Mouse (Mus musculus) megakaryocyte progenitor cell, adult 5-6 weeks (primary cell): ENCODE data around the gene Fam83e. TPM values are rescaled to one million over a fixed set of nuclear protein-coding genes. Genes with fewer than 3 reads are reported as not detected.

Experiments used
- ATAC-seq: replicated peaks from 2 replicates; pipeline ENCODE4 v1.8.0; 2016; ENCODE audit warnings: mild to moderate bottlenecking, moderate TSS enrichment, inconsistent platforms; ENCODE audit not compliant: poor library complexity
- total RNA-seq, 2 experiments: library from RNA; stranded (forward) in 1 of 2; stranded (reverse) in 1 of 2; fragments of 157-497, 149-512 nt in 1 of 2; fragments of 200-1000 nt in 1 of 2; gene quantifications; 2 replicates each; pipeline versions ENCODE4 v1.2.3 to v1.2.4; 2015 to 2017

The Fam83e gene
- total RNA-seq, 2 experiments from 2014 or later = 0.37 to 0.54 TPM

DNA sequence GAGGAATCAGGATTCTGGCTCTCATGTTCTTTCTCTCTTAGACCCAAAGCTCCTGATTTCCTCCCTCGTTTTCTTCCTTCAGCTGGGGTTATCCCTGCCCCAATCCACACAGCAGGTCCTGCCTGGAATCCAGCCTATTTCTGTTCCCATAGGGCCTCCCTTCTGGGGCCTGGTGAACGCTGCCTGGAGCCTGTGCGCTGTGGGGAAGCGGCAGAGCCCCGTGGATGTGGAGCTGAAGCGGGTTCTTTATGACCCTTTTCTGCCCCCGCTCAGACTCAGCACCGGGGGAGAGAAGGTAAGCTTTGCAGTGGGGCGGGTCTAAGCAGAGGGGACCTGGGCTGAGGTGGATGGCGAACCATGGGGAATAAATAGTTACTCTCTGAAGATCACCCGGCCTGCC lies 19.9 kb upstream of the Fam83e start:
- no peak for ATAC-seq

DNA sequence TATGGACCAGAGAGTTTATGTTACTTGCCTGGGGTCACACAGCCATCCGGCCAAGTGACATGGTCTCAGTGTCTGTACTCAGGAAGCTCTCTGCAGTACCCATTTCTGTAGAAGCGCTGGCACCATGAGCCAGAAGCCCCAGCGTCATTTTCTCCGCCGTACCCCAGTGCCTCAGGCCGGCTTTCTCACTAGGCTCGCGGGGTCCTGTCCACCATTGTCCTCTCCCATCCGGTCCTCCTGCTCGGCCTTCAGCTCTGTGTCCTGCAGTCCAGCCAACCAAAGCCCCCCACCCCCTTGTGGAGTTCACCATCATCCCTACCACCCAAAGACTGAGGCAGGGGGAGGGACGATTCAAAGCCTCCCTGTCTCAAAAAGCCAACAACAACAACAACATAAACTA lies 19.4 kb upstream of the Fam83e start:
- no peak for ATAC-seq

DNA sequence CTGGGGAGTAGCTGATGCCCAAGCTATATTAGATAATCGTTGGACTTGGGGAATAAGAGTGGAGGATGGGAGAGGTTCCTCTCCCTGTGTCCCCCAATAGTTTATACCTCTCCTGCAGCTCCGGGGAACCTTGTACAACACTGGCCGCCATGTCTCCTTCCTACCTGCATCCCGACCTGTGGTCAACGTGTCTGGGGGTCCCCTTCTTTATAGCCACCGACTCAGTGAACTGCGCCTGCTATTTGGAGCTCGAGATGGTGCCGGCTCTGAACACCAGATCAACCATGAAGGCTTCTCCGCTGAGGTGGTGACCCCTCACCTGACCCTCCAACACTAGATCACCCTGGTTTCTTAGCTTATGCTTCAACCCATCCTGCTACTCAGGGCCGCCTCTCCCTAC lies 18.7 kb upstream of the Fam83e start:
- no peak for ATAC-seq

DNA sequence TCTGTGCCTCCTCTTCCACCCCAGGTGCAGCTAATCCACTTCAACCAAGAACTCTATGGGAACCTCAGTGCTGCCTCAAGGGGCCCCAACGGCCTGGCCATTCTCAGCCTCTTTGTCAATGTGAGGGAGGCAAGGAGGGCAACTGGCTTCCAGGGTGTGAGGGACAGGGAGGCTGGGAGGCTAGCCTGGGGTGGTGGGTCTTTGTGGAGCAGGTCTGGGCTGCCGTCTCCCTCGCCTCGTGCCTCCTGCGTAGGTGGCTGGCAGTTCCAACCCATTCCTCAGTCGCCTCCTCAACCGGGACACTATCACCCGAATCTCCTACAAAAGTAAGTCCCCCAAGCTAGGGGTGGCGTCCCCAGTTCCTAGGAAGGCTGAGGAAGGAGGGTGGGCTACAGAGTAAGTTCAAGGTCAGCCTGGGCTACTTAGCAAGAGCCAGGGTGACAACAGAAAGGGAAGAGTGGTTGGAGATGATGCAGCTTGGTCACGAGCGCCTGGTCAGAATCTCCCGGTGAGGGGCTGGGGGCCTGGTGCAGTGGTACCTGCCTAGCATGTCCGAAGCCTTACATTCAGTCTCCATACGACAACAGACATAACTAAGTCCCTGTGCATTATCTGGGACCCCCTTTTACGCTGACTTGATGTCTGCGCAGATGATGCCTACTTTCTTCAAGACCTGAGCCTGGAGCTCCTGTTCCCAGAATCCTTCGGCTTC lies 18.0 kb upstream of the Fam83e start:
- no peak for ATAC-seq

DNA sequence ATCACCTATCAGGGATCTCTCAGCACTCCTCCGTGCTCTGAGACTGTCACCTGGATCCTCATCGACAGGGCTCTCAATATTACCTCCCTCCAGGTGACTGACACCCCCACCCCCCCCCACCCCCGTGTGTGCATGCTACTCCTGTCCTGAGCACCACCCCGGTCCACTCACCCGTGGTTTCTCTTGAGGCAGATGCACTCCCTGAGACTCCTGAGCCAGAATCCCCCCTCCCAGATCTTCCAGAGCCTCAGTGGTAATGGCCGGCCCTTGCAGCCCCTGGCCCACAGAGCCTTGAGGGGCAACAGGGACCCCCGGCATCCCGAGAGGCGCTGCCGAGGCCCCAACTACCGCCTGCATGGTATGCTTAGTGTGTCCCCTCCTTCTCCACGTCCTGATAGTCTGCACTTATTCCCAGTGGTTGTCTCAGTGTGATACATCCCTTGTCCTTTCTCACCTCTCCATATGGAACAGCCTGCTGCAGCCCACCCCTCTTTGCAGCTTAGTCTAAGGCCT lies 17.4 kb upstream of the Fam83e start:
- no peak for ATAC-seq

DNA sequence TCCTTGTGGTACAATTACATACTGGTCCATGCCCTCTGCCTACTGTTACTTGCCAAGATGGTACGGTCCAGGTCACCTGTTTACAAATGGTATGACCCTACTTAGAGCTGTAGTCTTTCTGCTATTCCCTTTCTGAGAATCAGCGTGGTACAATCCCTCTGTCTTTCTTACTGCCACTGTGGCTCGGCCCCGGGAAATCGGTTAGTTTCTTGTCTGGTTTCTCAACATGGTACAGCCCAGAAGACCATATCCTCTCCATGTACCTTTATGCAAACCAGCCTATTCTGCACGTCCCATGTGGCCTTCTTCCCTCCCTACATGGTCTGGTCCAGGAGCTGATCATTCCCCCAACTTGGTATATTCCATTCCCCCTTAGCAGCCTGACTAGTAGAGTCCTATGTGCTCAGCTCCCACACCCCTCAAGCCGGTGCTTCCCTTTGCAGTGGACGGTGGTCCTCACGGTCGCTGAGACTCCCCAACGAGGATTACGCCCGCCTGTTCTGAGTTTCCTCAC lies 16.9 kb upstream of the Fam83e start:
- peak; percentile 28 for ATAC-seq

DNA sequence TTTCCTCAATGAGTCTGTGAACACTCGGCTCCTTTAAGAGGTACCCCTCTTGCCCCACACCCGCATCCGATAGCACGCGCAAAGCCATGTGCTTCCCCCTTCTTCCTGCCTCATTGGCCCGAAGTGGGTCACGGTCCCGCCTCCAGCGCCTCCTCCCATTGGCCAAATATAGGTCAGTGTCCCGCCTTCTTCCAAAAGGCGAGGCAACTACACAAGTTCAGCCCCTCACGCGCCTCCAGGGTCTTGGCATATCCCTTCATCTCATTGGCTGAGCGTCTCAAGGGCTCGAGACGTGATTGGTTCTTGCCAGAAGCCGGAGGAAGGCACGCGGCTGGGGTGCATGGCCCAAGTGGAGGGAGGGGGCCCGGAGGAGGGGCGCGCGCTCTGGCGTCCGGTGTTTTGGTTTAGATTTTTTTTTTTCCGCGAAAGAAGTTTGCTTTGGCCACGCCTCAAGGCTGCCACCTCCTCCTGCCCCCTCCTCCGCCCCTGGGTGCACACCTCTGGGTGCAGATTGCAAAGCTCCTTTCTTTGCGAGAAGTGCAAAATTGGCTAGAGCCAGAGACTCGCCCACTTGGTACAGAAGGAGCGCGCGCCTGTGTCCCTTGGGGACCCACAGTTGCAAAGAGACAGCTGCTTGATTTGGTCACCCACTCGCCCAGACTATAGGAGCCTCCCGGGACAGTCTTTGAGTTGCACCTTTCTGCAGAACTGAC lies 16.1 kb upstream of the Fam83e start, which contains the start of gene Dbp:
Gene Dbp, plus strand, starts transcription at position 359 of the 713 bp plus-strand sequence.
- ATAC-seq = peak; percentile 64

DNA sequence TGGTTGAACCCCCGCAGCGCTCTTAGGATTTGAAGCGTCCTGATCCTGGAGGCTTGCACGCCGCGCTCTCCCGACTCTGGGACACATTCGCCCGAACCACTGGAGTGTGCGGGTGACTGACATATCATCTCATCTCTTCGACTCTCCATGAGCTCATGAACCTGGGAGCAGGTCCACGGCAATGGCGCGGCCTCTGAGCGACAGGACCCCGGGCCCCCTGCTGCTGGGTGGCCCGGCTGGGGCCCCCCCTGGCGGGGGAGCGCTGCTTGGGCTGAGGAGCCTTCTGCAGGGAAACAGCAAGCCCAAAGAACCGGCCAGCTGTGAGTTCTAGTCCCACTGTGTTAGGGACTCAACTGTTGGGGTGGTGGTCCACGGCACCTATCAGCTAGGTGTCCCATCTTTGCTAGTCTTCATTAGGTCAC lies 15.6 kb upstream of the Fam83e start:
- ATAC-seq = no peak

DNA sequence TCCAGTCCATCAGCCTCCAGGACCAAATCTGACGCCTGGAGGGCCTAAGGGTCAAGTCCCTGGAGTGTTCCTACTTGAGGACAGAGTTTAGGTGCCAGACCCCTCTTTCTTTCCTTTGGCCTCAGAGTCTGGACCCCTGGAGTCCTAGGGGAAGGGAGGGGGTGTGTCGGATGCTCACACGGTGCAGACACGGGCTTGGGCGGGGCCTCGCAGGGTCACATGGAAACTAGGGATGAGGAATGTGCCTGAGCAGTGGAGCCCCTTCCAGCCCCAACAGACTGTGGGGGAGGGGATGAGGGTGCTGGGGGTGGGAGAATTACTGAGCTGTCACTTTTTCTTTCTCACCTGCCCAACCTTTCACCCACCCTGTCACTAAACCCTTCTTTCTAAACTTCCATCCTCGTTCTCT lies 15.1 kb upstream of the Fam83e start:
- ATAC-seq = no peak

DNA sequence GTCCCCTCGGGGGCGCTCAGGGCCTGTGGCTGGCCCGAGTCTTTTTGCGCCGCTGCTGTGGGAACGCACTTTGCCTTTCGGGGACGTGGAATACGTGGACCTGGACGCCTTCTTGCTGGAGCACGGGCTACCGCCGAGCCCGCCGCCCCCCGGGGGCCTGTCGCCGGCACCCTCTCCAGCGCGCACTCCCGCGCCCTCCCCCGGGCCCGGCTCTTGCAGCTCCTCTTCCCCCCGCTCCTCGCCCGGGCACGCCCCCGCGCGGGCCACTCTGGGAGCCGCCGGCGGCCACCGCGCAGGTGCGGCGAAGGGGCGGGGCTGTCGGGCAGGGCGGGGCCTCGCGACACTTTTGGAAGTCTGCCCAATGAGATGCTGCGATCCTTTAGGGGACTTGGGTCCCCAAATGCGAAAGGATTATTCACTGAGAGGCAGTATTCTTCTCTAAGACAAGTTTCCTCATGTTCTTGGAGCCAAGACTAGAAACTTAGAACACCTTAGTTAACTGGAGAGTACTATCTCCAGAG lies 14.2 kb upstream of the Fam83e start:
- peak; percentile 9; the same call in 1 of the 2 replicates for ATAC-seq

DNA sequence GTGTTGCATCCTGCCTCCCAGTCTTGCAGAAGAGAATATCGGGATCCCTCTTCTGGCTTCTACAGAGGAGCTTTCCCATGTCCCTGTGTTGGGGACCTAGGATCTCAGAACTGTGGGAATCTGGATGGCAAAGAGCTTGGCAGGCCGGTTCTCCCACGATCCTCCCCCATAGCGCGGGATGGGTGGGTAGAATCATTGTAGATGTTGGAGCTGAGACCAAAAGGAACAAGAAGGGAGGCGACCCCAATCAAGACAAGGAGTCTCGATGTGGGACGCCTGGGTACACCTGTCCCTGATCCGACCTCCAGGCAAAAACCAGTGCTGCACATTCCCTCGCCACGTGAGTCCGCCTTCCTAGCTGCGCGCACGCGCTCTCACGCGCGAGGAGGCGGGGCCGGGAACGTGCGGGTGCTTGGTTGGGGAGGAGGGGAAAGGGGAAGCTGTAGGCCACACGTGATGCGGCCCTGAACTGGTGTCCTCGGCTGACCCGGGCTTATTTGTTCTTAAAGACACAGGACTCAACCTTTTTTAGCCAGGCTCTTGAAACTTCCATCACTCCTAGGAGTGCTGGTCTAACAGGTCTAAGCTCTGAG lies 13.5 kb upstream of the Fam83e start:
- ATAC-seq = peak; percentile 49

DNA sequence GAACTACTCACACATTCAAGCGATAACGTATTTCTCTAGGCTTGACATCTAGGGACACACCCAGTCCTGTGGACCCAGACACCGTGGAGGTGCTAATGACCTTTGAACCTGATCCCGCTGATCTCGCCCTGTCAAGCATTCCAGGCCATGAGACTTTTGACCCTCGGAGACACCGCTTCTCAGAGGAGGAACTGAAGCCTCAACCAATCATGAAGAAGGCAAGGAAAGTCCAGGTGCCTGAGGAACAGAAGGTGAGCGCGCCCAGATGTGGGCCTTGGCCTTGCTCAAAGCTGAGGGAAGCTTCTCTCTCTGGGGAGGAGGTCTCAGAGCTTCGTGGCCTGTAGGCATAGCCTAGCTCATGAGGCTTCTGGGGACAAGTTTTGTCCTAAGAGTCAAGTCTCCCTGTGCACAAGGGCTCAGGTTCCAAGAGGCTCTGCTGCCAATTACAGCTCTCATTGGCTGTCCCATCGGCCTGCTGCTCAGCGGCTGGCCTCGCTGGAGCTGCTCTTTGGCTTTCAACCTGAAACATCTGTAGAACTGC lies 12.7 kb upstream of the Fam83e start:
- ATAC-seq = no peak

DNA sequence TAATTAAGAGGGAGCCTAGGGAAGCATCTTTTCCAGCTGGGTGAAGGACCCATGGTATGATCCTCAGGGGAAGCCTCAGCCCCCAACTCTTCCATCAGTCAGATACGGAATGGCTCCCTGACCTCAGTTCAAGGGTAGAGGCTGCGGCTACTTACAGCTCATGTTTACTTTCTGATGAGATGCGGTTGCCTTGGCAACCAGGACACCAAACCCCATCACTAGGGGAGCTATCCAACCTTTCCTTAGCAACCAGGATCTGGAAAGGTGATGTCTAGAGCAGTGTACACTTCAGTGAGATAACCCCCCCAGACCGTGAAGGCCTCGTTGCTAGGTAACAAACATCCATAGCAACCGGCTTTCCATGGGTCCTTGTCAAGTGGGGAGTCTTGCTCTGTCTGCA lies 12.0 kb upstream of the Fam83e start:
- ATAC-seq = no peak

DNA sequence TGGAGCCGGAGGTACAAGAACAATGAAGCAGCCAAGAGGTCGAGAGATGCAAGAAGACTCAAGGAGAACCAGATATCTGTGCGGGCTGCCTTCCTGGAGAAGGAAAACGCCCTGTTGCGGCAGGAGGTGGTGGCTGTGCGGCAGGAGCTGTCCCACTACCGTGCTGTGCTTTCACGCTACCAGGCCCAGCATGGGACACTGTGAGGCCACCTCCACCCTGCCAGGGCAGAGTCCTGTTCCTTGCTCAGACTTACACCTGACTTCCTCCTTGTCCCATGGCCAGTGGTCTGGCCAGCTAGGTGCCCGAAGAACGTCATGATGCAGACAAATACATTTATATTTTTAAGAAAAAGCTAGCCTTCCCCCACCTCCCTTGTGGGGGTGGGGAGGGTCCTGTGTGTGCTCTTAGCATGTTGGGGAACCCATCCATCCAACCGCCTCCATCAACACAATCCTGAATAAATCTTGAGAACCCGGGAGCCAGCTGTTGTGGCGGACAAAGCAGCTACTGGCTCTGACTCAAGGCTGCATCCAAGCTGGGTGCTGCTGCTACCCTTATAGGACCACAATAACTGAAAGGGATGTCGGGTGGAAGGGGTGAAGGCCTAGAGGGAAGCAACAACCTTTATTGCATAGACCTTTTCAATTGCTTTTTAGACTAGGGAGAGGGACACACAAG lies 11.2 kb upstream of the Fam83e start:
- ATAC-seq = no peak

DNA sequence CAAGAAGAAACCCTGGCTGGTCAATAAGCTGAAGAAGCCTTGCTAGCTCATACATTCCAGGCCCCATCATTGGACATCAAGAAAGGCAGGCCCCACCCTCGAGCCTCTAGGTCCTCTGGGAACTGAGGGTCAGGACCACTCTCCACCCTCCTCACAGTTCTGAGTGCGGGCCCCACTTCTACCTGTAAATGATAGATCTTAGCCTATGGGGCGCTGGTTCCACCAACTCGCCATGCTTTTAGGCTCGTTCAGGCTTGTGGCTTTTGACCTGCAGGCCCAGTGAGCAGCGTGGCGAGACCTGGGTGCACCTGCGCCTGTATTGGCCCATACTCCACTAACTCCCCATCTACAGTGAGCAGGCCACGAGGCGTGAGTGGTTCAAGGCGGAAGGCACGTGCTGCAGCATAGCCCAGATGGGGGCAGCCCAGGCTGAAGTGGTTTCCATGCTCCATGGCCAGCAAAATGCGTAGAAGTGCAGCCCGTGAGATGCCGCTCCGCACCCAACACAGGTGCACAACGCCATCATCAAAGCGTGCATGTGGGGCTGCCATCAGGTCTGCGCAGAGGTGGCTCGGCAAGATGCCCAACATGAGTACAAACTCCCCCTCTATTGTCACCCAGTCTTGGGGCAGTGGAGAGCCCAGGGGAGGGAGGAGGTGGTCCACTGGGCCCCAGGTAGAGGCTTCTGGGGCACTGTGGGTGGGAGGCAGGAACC lies 10.4 kb upstream of the Fam83e start:
- no peak for ATAC-seq

DNA sequence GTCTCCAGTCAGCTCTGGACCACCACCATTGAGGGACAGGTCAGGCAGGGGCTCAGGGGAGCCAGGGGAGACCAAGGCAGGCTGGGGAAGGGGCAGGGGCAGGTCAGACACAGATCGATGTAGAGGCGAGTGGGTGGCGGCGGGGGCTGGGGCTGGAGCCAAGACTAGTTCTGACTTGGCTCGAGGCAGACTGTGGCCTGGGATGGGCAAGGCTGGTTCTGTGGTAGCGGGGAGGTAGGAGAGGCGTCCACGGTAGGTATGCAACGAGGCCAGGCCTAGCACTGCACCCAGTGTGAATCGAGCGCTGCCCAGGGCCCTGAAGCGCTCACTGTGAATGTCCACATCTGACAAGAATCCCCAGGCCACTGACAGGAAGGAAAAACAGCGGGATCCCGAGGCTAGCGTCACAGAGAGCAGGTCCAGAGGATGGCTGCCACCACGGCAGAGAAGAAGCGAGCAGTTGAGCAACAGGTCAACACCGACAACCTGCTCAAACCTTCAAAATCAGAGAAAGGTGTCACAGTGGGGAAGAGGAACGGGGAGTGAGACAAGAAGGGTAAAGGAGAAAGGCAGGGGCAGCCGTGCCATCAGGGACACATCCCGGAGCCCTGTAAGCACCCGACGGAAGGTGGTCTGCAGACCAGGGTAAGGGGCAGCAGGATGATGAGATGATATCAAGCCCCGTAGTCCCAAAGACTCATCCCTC lies 9.5 kb upstream of the Fam83e start:
- no peak for ATAC-seq

DNA sequence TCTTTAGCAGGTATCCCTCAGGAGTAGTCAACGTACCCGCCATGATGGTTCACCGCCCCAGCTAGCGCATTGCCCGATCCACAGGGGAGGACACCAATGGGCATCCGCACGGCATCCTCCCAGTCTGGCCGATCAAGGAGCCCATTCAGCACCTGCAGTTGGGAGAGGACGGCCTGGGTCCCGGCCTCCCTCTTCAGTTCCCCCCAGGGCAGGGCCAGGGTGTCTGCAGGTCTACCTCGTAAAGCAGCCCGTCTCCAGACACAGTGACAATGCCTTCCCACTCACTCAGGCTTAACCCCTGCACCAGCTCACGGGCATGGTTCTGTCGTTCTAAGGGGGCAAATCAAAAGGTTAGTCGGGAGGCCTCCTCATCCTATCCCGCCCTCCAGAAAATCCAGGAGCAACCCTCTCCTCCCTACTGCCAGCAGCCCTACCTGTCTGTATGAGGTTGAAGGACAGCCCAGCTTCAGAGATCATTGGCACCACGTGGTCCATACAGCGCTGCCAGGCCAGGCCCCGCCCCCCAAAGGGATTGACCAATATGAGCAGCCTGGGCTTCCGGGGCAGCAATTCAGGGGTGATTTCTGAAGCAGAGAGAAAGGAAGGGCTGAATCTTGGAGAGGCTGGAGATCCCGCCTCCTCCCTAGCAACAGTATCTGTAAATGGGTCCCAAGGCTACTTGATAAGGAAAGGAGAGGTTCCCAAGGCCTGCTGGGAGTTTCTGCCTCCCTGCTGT lies 8.8 kb upstream of the Fam83e start:
- no peak for ATAC-seq

DNA sequence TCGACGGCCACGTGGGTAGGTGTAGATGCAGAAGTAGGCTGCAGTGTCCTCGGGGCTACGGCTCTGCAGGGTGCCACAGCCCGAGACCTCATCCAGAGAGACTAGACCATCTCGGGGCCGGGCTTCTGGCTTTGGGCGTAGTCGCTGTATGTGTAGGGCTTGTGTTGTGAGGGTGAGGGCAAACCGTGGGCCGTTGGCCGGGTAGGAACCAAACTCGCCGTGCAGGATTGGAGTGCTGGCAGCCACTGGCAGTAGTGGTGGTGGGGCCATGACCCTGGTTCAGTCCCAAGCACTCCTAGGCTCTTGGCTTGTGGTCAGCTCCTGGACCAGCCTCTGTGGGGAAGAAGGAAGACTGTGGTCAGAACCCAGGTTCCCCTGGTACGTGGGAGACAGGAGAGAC lies 7.6 kb upstream of the Fam83e start:
- ATAC-seq = no peak
